Mouse (Mus musculus): ENCODE results near the gene Rhox4f. TPM values are rescaled to one million over a fixed set of nuclear protein-coding genes. Genes with fewer than 3 reads are reported as not detected.

Gene Rhox4f
- polyA plus RNA-seq, 1 experiment from 2014 or later = not detected

Other genes with a start within 250 kb of the Rhox4f start
- gene Rhox3a2, start 227.7 kb downstream of the Rhox4f start, polyA plus RNA-seq (2014; fragmentation: Nextera tagmentation; extraction: Ambion mirVana) = not detected in 2 replicates
- 0.18 and 0.43 TPM in 2 replicates for gene Rhox4a2, start 216.9 kb downstream of the Rhox4f start, polyA plus RNA-seq (2014; fragmentation: Nextera tagmentation; extraction: Ambion mirVana)
- 0.33 TPM in 1 of 2 replicates, not detected in the other for gene Rhox2b, start 195.6 kb downstream of the Rhox4f start, polyA plus RNA-seq (2014; fragmentation: Nextera tagmentation; extraction: Ambion mirVana)
- 0.18 TPM in 1 of 2 replicates, not detected in the other for gene Rhox4b, start 175.2 kb downstream of the Rhox4f start, polyA plus RNA-seq (2014; fragmentation: Nextera tagmentation; extraction: Ambion mirVana)
- gene Rhox2c, start 154.0 kb downstream of the Rhox4f start, polyA plus RNA-seq (2014; fragmentation: Nextera tagmentation; extraction: Ambion mirVana) = 0.67 and 1.3 TPM in 2 replicates
- gene Rhox3c, start 149.1 kb downstream of the Rhox4f start, polyA plus RNA-seq (2014; fragmentation: Nextera tagmentation; extraction: Ambion mirVana) = not detected in 2 replicates
- gene Rhox4c, start 127.4 kb downstream of the Rhox4f start, polyA plus RNA-seq (2014; fragmentation: Nextera tagmentation; extraction: Ambion mirVana) = not detected in 2 replicates
- gene Rhox2d, start 114.3 kb downstream of the Rhox4f start, polyA plus RNA-seq (2014; fragmentation: Nextera tagmentation; extraction: Ambion mirVana) = not detected in 2 replicates
- not detected in 2 replicates for gene Rhox4d, start 93.3 kb downstream of the Rhox4f start, polyA plus RNA-seq (2014; fragmentation: Nextera tagmentation; extraction: Ambion mirVana)
- gene Rhox2e, start 77.3 kb downstream of the Rhox4f start, polyA plus RNA-seq (2014; fragmentation: Nextera tagmentation; extraction: Ambion mirVana) = not detected in 2 replicates
- gene Rhox3e, start 65.7 kb downstream of the Rhox4f start, polyA plus RNA-seq (2014; fragmentation: Nextera tagmentation; extraction: Ambion mirVana) = not detected in 2 replicates
- not detected in 2 replicates for gene Rhox4e, start 50.3 kb downstream of the Rhox4f start, polyA plus RNA-seq (2014; fragmentation: Nextera tagmentation; extraction: Ambion mirVana)
- gene Rhox2f, start 36.3 kb downstream of the Rhox4f start, polyA plus RNA-seq (2014; fragmentation: Nextera tagmentation; extraction: Ambion mirVana) = 0.33 TPM in 1 of 2 replicates, not detected in the other
- not detected in 2 replicates for gene Rhox3f, start 26.7 kb downstream of the Rhox4f start, polyA plus RNA-seq (2014; fragmentation: Nextera tagmentation; extraction: Ambion mirVana)
- gene Rhox3g, start 20.9 kb upstream of the Rhox4f start, polyA plus RNA-seq (2014; fragmentation: Nextera tagmentation; extraction: Ambion mirVana) = not detected in 2 replicates
- gene Rhox2g, start 35.8 kb upstream of the Rhox4f start, polyA plus RNA-seq (2014; fragmentation: Nextera tagmentation; extraction: Ambion mirVana) = not detected in 2 replicates
- gene Rhox4g, start 43.6 kb upstream of the Rhox4f start, polyA plus RNA-seq (2014; fragmentation: Nextera tagmentation; extraction: Ambion mirVana) = 0.15 TPM in 1 of 2 replicates, not detected in the other
- not detected in 2 replicates for gene Rhox3h, start 61.1 kb upstream of the Rhox4f start, polyA plus RNA-seq (2014; fragmentation: Nextera tagmentation; extraction: Ambion mirVana)
- not detected in 2 replicates for gene Rhox2h, start 65.6 kb upstream of the Rhox4f start, polyA plus RNA-seq (2014; fragmentation: Nextera tagmentation; extraction: Ambion mirVana)
- gene Rhox5, start 197.1 kb upstream of the Rhox4f start, polyA plus RNA-seq (2014; fragmentation: Nextera tagmentation; extraction: Ambion mirVana) = 1.2 and 1.4 TPM in 2 replicates
- gene Rhox6, start 219.2 kb upstream of the Rhox4f start, polyA plus RNA-seq (2014; fragmentation: Nextera tagmentation; extraction: Ambion mirVana) = not detected in 2 replicates
- not detected in 2 replicates for gene Rhox7a, start 224.0 kb upstream of the Rhox4f start, polyA plus RNA-seq (2014; fragmentation: Nextera tagmentation; extraction: Ambion mirVana)